Mouse (Mus musculus): Measurements from ENCODE around the gene Acad11. TPM values are rescaled to one million over a fixed set of nuclear protein-coding genes. Genes with fewer than 3 reads are reported as not detected.

Acad11 gene
- polyA plus RNA-seq, 1 experiment from 2014 or later: 5.6 TPM

GRCm38 (mm10) chr9:104092945-104093344, 29.8 kb downstream of the Acad11 start:
- no peak overlapping the region for H3K9ac ChIP-seq
- no peak overlapping the region for H3K4me3 ChIP-seq
- no peaks in the 10 kb centered on the region for H3K36me3 ChIP-seq (ENCODE audit: poor library complexity, severe bottlenecking)
- WGBS: 95% methylated on average over 5 of the region's 5 CpGs
- H3K4me1 ChIP-seq: peaks cover 17% of the 10 kb centered on the region; the same call in 1 of the 2 replicates
- H3K4me2 ChIP-seq: no peak overlapping the region
- H3K27ac ChIP-seq: no peak overlapping the region
- H3K9me3 ChIP-seq (replicated peaks): no peaks in the 10 kb centered on the region
- no peak for ATAC-seq
- H3K27me3 ChIP-seq: no peaks in the 10 kb centered on the region

- Histone ChIP-seq H3K9ac (no peak overlapping the region), H3K4me1 (peaks cover 9% of the 10 kb centered on the region; the same call in 1 of the 2 replicates), H3K4me3 (no peak overlapping the region), H3K4me2 (no peak overlapping the region), H3K27ac (no peak overlapping the region), H3K27me3 (no peaks in the 10 kb centered on the region), H3K36me3 (ENCODE audit: poor library complexity, severe bottlenecking) (no peaks in the 10 kb centered on the region), H3K9me3 (replicated peaks) (no peaks in the 10 kb centered on the region)
- no peak for ATAC-seq
- 85% methylated on average over 5 of the region's 5 CpGs for WGBS
These were observed 35.1 kb downstream of the Acad11 start for GRCm38 (mm10) chr9:104098256-104098655.

GRCm38 (mm10) chr9:104099060-104099459, 35.9 kb downstream of the Acad11 start:
- H3K4me2 ChIP-seq: no peak overlapping the region
- H3K27me3 ChIP-seq: no peaks in the 10 kb centered on the region
- 92% methylated on average over 11 of the region's 11 CpGs for WGBS

GRCm38 (mm10) chr9:104100822-104101221, 37.6 kb downstream of the Acad11 start:
- H3K9ac ChIP-seq: no peak overlapping the region
- H3K27me3 ChIP-seq: no peaks in the 10 kb centered on the region
- no peak for ATAC-seq
- no peak overlapping the region for H3K27ac ChIP-seq
- H3K4me1 ChIP-seq: peaks cover 9% of the 10 kb centered on the region; the same call in 1 of the 2 replicates
- no peaks in the 10 kb centered on the region for H3K36me3 ChIP-seq (ENCODE audit: poor library complexity, severe bottlenecking)
- 61% methylated on average over 7 of the region's 7 CpGs for WGBS
- H3K4me3 ChIP-seq: no peak overlapping the region
- no peak overlapping the region for H3K4me2 ChIP-seq
- no peaks in the 10 kb centered on the region for H3K9me3 ChIP-seq (replicated peaks)

More at GRCm38 (mm10) chr9:104099060-104099459, 35.9 kb downstream of the Acad11 start:
- H3K9ac ChIP-seq: no peak overlapping the region
- H3K36me3 ChIP-seq (ENCODE audit: poor library complexity, severe bottlenecking): no peaks in the 10 kb centered on the region
- no peak for ATAC-seq
- H3K9me3 ChIP-seq (replicated peaks): no peaks in the 10 kb centered on the region
- no peak overlapping the region for H3K27ac ChIP-seq
- H3K4me1 ChIP-seq: peaks cover 9% of the 10 kb centered on the region; the same call in 1 of the 2 replicates
- H3K4me3 ChIP-seq: no peak overlapping the region

GRCm38 (mm10) chr9:104101458-104101857, 38.3 kb downstream of the Acad11 start:
- WGBS: 27% methylated on average over 3 of the region's 3 CpGs
- Histone ChIP-seq H3K9me3 (replicated peaks) (no peaks in the 10 kb centered on the region), H3K4me3 (no peak overlapping the region), H3K4me2 (no peak overlapping the region), H3K9ac (no peak overlapping the region), H3K36me3 (ENCODE audit: poor library complexity, severe bottlenecking) (no peaks in the 10 kb centered on the region), H3K27me3 (no peaks in the 10 kb centered on the region), H3K27ac (no peak overlapping the region), H3K4me1 (peaks cover 9% of the 10 kb centered on the region; the same call in 1 of the 2 replicates)
- no peak for ATAC-seq

- Histone ChIP-seq H3K4me1 (peaks cover 9% of the 10 kb centered on the region; the same call in 1 of the 2 replicates), H3K4me2 (no peak overlapping the region), H3K36me3 (ENCODE audit: poor library complexity, severe bottlenecking) (no peaks in the 10 kb centered on the region), H3K27ac (no peak overlapping the region), H3K4me3 (no peak overlapping the region), H3K27me3 (no peaks in the 10 kb centered on the region), H3K9me3 (replicated peaks) (no peaks in the 10 kb centered on the region), H3K9ac (no peak overlapping the region)
- 27% methylated on average over 6 of the region's 6 CpGs for WGBS
- ATAC-seq: no peak
These were observed 39.1 kb downstream of the Acad11 start for GRCm38 (mm10) chr9:104102301-104102700.

GRCm38 (mm10) chr9:104102901-104103300, 39.7 kb downstream of the Acad11 start:
- Histone ChIP-seq H3K27me3 (no peaks in the 10 kb centered on the region), H3K36me3 (ENCODE audit: poor library complexity, severe bottlenecking) (no peaks in the 10 kb centered on the region), H3K4me3 (no peak overlapping the region), H3K4me2 (no peak overlapping the region), H3K4me1 (peaks cover 9% of the 10 kb centered on the region; the same call in 1 of the 2 replicates), H3K9me3 (replicated peaks) (no peaks in the 10 kb centered on the region), H3K9ac (no peak overlapping the region), H3K27ac (no peak overlapping the region)
- no peak for ATAC-seq
- WGBS: 11% methylated on average over 2 of the region's 2 CpGs

GRCm38 (mm10) chr9:104104986-104105385, 41.8 kb downstream of the Acad11 start:
- H3K36me3 ChIP-seq (ENCODE audit: poor library complexity, severe bottlenecking): no peaks in the 10 kb centered on the region
- H3K9me3 ChIP-seq (replicated peaks): no peaks in the 10 kb centered on the region
- 84% methylated on average over 2 of the region's 2 CpGs for WGBS
- H3K4me2 ChIP-seq: no peak overlapping the region
- no peak overlapping the region for H3K4me3 ChIP-seq
- H3K27me3 ChIP-seq: no peaks in the 10 kb centered on the region
- no peak for ATAC-seq
- H3K4me1 ChIP-seq: peaks cover 9% of the 10 kb centered on the region; the same call in 1 of the 2 replicates
- no peak overlapping the region for H3K9ac ChIP-seq
- H3K27ac ChIP-seq: no peak overlapping the region

GRCm38 (mm10) chr9:104106930-104107329, 43.8 kb downstream of the Acad11 start:
- Histone ChIP-seq H3K9ac (no peak overlapping the region), H3K4me1 (peaks cover 9% of the 10 kb centered on the region; the same call in 1 of the 2 replicates), H3K27ac (no peak overlapping the region), H3K4me2 (no peak overlapping the region), H3K9me3 (replicated peaks) (0 out of 2 replicates have a peak, but pooled peaks cover 3% of the 10 kb centered on the region), H3K27me3 (no peaks in the 10 kb centered on the region), H3K4me3 (no peak overlapping the region), H3K36me3 (ENCODE audit: poor library complexity, severe bottlenecking) (no peaks in the 10 kb centered on the region)
- 89% methylated on average over 9 of the region's 9 CpGs for WGBS
- no peak for ATAC-seq

- Histone ChIP-seq H3K9me3 (replicated peaks) (0 out of 2 replicates have a peak, but pooled peaks cover 3% of the 10 kb centered on the region), H3K27me3 (no peaks in the 10 kb centered on the region), H3K36me3 (ENCODE audit: poor library complexity, severe bottlenecking) (no peaks in the 10 kb centered on the region), H3K4me1 (peaks cover 7% of the 10 kb centered on the region; the same call in 1 of the 2 replicates), H3K9ac (no peak overlapping the region), H3K4me2 (no peak overlapping the region), H3K4me3 (no peak overlapping the region), H3K27ac (no peak overlapping the region)
- ATAC-seq: no peak
- WGBS: 84% methylated on average over 6 of the region's 6 CpGs
These were observed 44.3 kb downstream of the Acad11 start for GRCm38 (mm10) chr9:104107482-104107881.

- Histone ChIP-seq H3K27ac (no peak overlapping the region), H3K27me3 (no peaks in the 10 kb centered on the region), H3K36me3 (ENCODE audit: poor library complexity, severe bottlenecking) (no peaks in the 10 kb centered on the region), H3K9ac (no peak overlapping the region), H3K9me3 (replicated peaks) (0 out of 2 replicates have a peak, but pooled peaks cover 3% of the 10 kb centered on the region), H3K4me2 (no peak overlapping the region), H3K4me3 (no peak overlapping the region), H3K4me1 (no peaks in the 10 kb centered on the region)
- no peak for ATAC-seq
- 74% methylated on average over 2 of the region's 2 CpGs for WGBS
These were observed 45.5 kb downstream of the Acad11 start for GRCm38 (mm10) chr9:104108571-104109143.

GRCm38 (mm10) chr9:104109151-104109550, 46.0 kb downstream of the Acad11 start:
- Histone ChIP-seq H3K9ac (no peak overlapping the region), H3K4me2 (no peak overlapping the region), H3K36me3 (ENCODE audit: poor library complexity, severe bottlenecking) (no peaks in the 10 kb centered on the region), H3K9me3 (replicated peaks) (0 out of 2 replicates have a peak, but pooled peaks cover 3% of the 10 kb centered on the region), H3K27me3 (no peaks in the 10 kb centered on the region), H3K27ac (no peak overlapping the region), H3K4me3 (no peak overlapping the region), H3K4me1 (no peaks in the 10 kb centered on the region)
- no peak for ATAC-seq
- 97% methylated on average over 5 of the region's 5 CpGs for WGBS

GRCm38 (mm10) chr9:104123101-104123500, 59.9 kb downstream of the Acad11 start:
- no peak for ATAC-seq
- WGBS: 81% methylated on average over 5 of the region's 5 CpGs
- Histone ChIP-seq H3K4me3 (no peak overlapping the region), H3K9ac (no peak overlapping the region), H3K27me3 (no peaks in the 10 kb centered on the region), H3K4me2 (no peak overlapping the region), H3K27ac (no peak overlapping the region), H3K9me3 (replicated peaks) (no peaks in the 10 kb centered on the region), H3K4me1 (peaks cover 27% of the 10 kb centered on the region), H3K36me3 (ENCODE audit: poor library complexity, severe bottlenecking) (no peaks in the 10 kb centered on the region)

Measured in forebrain, embryonic 13.5 days (tissue).